Mouse (Mus musculus): Measurements from ENCODE around the gene Fcgr2b.

The Fcgr2b gene

GRCm38 (mm10) chr1:170927378-170927777 lies 49.0 kb downstream of the Fcgr2b start, which contains the start of gene Fcrla:
TSS of gene Fcrla (minus strand) at chr1:170927583.
- no peak for DNase-seq (ENCODE audit: low read depth)

- DNase-seq (ENCODE audit: low read depth): no peak
Measured at GRCm38 (mm10) chr1:170926941-170927340, 49.4 kb downstream of the Fcgr2b start.

GRCm38 (mm10) chr1:170924485-170924884 lies 51.9 kb downstream of the Fcgr2b start:
- DNase-seq (ENCODE audit: low read depth): no peak

GRCm38 (mm10) chr1:170919308-170919707 lies 57.0 kb downstream of the Fcgr2b start:
- DNase-seq (ENCODE audit: low read depth): no peak

- no peak for DNase-seq (ENCODE audit: low read depth)
Measured at GRCm38 (mm10) chr1:170915657-170916056, 60.7 kb downstream of the Fcgr2b start.

- no peak for DNase-seq (ENCODE audit: low read depth)
Measured at GRCm38 (mm10) chr1:170912891-170913615, 63.3 kb downstream of the Fcgr2b start, which contains the start of gene Fcrlb. TSS of gene Fcrlb (minus strand) at chr1:170912941.

- peak; percentile 94 for DNase-seq (ENCODE audit: low read depth)
Measured at GRCm38 (mm10) chr1:170911907-170912660, 64.3 kb downstream of the Fcgr2b start.
